Mouse (Mus musculus) ovary, postnatal 10 days (tissue): ENCODE results near the gene Qrich2.

ENCODE experiments used
- DNase-seq: peaks from one replicate; pipeline ENCODE4 v3.0.0; 2022; ENCODE audit warnings: low spot score

Gene Qrich2

DNA sequence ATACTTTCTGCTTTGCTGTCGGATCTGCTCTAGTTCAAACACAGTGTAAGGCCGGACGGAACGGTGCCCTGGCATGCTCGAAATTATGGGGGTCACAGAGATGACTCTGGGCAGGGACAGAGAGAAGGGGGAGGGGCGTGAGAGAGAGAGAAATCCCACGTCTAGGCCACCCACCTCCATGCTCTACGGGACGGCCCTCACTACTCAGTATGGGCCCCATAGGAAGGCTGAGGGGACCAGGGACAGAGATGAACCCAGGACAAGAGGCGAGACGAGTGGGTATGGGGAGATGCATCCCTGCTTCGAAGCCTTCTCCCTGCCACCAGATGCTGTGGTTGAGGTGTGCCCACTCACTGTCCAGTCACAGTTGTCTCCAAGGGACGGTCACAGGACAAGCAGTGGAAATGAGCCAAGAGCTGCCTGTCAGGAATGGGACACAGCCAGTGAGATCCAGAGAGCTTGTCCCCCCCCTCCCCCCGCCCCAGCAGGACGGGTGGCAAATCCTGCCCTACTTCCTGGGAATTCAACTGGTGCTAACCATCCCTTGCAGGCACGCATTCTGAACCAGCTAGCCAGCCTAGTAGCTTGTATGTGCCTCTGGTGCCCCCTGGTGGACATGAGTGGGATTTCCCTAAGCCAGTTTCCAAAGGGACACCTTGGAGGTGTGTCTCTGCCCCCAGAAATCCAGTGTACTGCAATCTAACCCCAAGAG is 20.3 kb downstream of the Qrich2 start:
- DNase-seq: peak; percentile 95

DNA sequence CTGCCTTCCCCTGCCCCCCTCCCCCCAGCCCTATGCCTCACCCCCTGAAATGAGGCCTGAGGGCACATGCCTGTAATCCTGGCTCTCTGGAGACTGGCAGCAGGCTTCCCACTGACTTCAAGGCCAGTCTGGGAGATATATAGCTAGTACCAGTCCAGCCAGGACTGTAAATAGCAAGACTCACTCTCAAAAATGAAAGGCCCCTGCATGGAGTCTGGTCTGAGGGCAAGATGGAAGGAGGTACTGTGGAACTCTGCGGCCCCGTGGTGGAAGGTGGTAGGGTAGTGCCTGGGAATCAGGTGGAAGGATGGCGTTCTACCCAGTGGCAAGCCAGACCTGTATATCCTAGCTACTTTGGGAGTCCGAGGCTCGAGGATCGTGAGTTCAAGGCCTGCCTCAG is 22.1 kb downstream of the Qrich2 start:
- DNase-seq: no peak

DNA sequence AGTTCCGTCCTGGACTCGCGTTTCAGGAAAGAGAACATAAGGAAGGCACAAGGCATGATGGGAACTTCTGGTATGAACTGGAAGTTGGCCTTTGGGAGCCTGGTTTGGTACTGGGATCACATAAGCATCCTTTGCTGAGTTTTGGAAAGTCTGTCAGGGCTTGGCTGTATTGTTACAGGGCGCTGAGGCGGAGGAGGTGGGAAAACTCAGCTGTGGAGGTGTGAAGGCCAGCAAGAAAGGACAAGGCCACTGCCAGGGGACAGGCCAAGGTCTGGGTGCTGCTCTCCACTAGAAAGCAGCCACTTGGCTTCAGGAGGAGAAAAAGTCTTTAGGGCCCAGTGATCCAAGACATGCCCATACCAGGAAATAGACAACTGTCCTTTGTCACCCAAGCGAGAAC is 22.7 kb downstream of the Qrich2 start:
- no peak for DNase-seq

DNA sequence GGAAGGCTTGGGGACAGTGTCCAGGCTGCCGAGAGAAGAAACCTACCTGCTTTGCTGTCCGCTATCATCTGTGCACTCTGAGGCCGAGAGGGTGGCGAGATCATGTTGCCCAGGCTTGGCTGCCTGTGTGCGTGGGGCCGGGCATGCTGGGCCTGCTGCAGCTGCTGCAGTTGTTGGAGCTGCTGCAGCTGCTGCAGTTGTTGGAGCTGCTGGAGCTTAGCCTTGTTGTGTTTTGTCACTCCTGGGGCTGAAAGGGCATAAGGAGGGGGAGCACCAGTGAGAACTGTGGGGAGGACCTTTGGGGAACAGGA is 23.2 kb downstream of the Qrich2 start:
- no peak for DNase-seq

DNA sequence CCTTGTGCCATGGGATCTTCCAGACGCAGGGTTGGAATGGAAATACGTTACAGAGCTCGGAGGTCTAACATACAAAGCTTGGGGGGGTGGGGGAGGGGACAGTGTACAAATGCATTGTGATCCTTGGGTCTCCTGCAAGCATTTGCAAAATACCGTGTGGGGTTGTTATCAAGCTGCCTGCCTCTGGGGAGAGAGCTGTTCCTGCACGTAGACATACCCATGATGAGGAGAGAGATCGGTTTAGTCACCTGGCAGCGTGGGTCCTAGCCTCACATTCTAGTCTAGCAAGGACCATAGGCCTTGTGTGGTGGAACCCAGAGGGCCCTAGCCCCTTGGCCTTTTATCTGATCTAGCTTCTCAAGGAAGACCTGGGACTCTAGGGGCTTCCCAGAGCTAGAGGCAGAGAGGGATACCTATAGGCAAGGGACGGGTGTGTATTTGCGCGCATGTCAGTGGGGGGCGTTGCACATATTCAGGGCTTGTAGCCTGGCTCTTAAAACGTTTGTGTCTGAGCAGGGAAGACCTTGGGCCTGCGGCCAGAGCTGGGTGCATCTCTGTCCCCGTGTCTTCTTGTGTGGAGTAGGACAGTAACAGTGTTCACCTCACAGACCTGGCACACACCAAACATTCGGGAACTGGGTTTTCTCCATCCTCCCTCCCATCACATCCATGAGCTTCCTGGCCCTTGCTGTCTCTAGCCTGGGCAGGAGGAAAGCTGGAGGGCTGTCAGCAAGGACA is 23.7 kb downstream of the Qrich2 start:
- no peak for DNase-seq

DNA sequence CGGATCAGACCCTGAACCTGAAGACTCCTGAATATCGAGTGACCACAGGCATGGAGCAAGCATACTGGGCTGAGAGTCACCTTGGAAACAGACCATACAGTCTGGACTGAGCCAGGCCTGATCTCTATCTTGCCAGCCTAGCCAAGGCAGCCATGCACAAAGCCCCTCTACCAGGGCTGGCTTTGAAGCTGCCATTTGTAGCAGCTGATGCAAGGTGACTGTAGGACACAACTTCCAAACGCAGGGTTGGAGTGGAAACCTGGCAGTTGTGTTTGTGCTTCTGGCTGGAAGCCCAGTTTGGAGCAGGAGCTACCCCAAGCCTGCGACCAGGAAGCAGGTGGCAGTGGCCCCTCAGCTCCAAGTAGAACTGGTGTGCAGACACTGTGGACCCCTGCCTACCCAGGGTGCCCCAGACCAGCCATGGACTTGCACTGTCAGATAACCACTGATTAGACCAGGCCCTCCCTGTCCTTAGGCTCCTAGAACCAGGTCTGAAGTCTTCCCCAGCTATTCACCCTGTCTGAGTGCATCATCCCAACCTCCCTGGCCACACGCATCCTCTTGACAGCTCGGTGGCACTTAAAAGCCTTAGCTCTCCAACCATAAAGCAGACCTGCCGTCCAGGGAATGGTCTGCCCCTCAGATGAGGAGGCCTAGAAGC is 25.5 kb downstream of the Qrich2 start:
- DNase-seq: no peak

DNA sequence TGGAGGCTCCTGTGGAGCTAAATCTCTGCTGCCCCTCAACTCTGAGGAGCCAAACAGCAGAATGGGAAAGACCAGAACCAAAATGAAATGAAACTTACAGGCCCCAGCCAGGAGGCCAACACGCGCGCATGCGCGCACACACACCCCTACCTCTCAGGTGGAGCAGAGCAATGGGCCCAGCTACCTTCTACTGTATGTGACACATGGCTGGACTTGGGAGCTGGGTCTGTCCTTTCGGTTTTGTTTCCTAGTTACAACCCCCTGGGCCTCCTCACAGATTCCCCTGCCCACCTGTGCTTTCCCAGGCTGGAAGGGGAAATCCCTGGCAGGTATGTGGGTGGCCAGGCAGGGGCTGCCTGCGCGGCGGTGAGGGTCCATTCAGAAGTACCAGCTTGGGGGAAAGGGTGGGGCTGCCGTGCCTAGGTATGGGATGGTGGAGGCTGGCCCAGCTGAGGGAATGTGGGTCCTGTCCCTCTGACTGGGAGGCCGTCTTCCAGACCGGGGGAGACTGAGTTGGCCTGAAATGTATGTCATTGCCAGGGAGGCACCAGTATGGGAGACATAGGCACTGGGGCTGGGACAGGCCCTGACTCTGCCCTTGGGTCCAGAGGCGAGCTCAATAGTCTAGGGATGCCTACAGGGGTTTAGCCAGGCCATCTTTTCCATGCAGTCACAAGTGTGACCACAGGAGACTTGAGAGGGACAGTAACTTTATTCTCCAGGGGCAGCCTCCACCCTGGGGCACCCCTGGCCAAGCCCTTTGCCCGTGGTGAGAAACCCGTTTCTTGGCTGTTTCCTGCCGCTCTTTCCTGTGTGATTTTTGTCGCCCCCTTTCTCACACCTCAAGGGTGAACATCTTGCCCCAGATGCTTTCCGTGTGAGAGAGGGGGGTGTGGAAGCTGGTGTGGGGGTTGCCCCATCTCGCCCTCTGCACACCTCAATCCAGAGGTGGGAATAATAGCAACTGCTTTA is 26.5 kb downstream of the Qrich2 start:
- no peak for DNase-seq

DNA sequence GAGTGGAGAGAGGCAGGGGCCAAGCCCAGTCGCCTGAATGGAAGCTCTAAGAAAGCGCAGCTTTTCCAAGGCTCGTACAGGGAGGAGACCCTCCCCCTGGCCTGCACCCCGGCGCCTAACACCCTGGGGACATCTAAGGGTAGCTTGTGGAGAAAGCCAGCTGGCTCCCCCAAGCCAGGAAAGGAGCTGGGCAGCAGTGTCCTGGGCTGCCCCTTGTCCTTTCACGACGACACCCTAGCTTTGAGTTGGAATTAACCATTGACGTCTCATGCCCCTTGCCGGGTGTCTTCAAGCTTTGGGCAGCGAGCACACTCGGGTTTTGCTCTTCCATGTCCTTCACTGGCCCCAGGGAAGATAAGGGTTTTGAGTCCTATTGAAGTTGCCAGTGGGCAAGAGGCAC is 28.5 kb downstream of the Qrich2 start:
- DNase-seq: no peak

DNA sequence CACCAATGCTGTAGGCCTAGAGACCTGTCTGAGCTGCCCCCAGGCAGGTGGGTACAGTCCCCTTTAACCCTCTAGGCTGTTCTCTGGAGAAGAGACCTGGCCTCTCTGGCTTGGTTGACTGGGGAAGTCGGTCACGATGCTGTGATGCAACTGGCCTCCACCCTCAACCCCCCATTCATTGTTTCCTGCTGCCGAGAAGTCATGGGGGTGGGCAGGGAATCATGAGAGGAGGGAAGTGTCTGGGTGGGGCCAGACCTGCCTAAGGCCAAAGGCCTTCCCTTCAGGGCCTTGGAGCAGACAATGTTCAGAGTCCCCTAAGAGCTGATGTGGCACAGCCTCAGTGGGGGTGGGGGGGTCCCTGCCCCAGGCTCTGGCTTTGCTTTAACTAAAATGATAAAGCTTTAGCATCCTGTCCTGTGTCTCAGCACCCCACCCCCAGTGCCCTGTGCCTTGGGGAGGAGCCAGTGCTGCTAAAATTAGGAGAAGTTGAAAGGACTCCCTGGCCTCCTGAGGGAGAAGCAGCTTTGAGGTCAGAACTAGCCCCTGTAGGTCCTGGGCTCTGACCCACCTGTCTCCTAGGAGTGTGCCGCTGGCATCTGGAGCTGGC is 29.2 kb downstream of the Qrich2 start:
- DNase-seq: no peak

DNA sequence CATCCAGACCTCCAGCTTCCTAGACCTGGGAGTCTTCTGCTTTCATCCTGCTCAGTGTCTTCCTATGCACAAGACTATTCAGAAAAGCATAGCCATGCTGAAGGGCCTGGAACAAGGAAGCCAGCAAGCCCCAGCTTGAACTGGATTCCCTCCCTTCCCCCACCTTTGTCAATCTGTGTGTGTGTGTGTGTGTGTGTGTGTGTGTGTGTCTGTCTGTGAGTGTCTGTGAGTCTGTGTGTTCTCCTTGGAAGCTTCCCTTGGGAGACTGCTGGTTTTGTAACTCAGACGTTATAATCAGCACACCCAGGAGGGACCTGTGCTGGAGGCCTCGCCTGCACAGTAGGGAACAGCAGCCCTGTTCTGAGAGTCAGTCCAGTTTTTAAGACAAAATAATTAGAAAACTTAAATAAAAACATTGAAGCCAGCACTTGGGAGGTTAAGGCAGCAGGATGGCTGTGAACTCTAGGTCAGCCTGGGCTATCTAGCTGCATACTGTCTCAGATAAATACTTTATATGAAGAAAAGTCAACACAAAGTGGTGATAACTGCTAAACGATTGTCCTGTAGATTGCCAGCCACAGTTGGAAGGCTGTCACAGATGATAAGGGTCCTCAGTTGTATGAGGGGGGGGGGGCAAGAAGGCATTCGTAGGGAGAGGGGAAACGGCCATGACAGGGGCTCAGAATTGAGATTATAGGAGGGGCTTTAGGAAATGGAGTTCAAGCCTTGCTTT is 29.9 kb downstream of the Qrich2 start:
- DNase-seq: no peak

DNA sequence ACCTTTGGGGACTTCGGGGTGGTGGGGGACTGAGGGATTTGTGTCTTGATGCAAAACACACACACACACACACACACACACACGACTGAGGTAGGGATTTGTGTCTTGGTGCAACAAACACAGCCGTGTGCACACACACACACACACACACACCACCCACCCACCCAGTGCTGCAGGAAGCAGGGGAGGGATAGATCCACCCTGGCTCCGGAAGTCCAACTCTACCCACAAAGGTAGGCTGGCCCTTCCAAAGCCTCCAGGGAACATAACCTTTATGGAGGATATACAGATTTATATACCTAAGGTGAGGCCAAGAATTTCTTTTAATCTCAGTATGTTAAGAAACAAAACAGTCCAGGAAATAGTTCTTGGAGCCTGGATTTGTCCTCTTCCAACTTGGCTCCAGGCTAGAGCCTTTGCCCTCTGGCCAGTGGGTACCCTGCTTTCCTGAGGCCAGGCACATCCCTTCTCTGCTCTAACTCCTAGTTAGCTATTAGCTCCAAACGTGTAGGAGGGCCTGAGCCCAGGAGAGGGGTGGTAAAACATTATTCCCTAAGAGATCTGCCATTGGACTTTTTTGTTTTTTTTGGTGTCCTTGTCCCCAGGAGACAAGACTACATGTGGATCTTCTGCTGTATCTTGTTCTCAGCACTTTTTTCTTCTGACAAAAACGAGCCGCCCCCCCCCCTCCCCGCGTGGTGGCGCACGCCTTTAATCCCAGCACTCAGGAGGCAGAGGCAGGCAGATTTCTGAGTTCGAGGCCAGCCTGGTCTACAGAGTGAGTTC is 30.9 kb downstream of the Qrich2 start:
- DNase-seq: no peak

DNA sequence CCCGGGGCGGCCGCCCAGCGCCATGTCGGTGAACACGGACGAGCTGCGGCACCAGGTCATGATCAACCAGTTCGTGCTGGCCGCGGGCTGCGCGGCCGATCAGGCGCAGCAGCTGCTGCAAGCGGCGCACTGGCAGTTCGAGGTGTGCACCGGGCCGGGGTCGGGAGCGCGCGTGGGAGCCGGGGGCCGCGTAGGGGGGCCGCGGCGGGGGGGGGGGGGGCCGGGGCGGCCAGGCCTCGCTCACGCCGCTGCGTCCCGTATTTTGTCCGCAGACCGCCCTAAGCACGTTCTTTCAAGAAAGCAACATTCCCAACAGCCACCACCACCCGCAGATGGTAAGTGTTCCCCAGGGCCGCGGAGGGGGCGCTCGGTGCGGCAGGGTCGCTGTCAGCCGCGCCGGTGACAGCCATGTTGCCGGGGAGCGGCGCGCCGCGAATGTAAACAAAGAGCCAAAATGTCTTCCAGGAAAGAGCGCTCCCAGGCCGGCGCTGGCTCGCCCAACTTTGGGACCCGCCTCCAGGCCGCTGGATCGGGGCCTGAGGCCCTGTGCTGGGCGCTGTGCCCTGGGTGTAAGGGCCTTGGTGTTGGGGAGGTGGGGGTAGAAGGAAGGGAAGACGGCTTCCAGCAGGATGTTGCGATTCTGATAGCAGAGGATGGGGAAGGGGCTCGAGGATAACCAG is 31.6 kb downstream of the Qrich2 start:
- DNase-seq: peak; percentile 63

DNA sequence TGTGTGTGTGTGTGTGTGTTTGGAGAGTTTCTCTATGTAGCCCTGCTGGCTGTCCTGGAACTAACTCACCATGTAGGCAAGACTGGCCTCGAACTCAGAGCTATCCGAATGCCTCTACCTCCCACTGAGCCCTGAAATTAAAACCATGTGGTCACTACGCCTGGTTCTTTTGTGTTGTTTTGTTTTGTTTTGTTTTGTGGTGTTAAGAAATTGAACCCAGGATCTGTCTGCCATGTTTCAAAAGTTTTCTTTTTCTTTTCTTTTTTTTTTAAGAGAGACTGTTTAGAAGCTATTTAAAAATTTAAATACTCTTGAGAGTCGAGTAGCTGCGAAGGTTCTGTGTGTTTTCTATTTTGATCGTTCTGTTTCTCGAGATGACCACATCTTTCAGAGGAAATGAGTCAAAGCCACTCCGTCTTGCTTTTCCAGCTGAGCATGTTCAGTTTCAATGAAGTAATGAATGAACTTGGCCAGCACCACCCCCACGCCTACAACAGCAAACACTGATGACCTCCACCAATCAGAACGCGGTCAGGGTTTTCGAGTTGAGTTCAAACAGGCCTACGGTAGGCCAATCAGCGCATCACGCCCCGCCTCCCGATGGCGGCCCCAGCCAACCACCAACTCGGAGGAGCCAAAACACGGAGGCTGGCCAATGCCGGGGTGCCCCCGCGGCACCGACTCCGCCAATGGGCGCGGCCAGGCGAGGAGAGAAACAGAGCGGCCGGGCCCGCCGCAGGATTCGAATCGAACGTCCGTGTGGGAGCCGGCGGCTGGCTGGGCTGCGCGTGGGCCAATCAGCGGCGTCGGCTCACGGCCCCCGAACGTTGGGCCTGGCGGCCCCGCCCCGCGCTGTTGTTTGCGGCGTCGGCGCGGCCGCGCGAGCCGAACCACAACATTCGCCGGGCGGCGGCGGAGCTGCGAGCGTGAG is 32.4 kb downstream of the Qrich2 start, which contains the start of gene Ubald2:
TSS of gene Ubald2 (plus strand) at position 739 of the 931 bp plus-strand sequence.
- DNase-seq: peak; percentile 97

DNA sequence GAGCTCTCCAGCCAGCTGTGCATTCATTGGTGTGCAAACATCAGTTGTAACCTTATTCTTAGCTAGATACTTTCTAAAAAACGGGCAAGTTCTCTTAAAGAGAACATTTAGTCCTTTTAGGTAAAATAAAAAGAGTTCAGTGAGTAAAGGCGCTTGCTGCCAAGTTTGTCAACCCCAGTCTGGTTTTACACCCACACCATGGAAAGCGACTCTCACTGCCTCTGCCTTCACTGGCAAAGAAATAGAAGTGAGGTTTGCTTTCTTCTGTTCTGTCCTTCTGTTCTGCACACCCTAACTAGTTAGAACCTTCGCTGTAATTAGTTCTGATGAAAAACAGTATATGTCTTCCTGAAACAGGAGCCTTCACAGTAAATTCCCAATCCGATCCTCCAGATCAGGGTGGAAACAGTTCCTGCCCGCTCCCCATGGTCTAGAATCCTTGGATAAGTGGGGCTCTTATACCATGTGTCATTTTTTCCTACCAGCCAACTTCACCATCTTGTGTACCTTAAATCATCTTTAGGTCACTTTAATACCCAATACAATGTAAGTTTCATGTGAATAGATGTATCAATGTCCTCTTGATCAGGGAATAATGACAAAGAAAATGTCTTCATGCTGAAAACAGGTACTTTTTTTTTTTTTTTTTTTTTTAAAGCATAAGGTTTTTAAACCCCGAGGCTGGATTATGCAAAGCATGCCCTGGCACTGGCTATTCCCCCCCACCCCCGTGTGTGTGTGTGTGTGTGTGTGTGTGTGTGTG is 33.3 kb downstream of the Qrich2 start:
- no peak for DNase-seq

DNA sequence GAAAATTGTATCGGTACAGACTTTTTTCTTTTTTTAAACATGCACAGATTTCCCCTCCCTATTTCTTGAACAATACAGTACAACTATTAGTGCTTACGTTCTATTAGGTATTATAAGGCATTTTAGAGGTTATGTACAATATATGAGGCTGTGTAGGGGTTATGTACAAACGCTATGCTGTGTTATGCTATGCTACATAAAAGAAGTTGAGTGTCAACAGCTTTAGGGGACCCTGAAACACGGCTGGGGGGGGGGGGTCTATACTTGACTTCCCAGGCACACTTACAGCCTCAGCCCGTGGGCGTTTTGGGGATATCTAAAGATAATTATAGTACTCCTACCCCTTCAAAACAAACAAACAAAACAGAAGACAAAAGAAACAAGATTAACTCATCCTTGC is 33.9 kb downstream of the Qrich2 start:
- DNase-seq: no peak

DNA sequence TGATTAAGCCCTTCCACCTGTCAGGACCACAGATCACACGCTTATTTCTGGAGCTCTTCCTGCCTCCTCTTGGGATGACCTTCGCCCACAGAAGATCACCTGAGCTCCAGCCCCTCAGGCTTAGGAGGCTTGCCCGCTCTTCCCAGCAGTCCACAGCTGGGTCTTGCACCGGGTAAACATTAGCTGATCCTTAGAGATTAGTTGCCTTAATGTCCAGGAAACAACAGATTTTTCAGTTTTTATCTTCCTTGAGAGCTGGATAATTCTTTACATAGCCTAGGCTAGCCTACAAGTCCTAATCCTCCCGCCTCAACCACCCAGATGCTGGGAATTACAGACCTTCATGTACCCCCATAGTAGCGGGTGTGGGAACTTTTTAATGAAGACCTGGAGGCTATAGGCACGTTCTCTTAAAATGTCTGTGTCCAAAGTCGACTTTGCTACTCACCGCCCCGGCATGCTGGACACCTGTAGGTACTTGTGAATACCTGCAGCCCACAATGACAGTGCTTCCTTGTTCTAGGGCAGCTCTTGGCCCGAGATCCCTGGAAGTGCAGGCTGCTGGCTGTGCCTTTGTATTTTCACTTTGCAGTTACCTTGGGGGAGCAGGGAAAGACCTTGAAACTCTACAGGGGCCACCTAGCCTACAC is 34.5 kb downstream of the Qrich2 start:
- DNase-seq: no peak

DNA sequence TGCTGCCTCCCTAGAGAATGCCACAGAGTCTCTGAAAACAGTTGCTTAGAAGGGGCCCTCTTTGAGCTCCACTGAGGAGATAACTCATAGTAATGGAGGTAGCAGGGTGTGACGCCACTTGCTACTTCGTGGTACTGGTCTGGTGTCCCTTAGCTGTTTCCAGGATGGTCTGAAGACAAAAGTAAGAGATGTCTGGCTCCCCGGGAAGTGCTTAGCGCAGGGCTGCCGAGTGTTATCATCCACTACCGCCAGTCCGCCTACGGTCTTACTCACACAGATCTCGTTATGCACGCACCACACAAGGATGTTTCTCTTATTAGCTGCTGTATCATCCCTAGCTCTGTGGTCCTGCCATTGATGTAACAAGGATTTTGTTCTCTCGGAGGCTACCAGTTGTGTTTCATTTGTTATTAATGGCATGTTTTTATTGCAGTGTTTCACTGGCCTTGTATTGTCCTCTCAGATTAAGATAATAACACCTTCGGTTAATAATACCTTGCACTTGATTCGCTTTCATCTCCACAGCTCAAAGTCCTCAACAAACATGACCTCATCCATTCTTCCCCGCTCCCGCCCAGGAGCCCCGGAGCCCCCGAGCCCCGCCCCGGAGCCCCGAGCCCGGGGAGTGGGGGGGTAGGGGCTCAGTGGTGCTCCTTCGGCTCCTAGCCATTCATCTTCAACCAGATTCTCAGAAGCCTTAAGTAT is 35.2 kb downstream of the Qrich2 start:
- DNase-seq: no peak
